Mouse (Mus musculus) skeletal muscle tissue, adult 2 months (tissue): ENCODE data around the gene 9030612E09Rik.

ENCODE experiments used
- DNase-seq: peaks from one replicate; pipeline ENCODE4 v3.0.0-alpha.2; 2012; ENCODE audit warnings: low read depth, low spot score

Gene 9030612E09Rik

GRCm38 (mm10) chr10:43203865-43204264 lies 29.4 kb downstream of the 9030612E09Rik start:
- no peak for DNase-seq

- no peak for DNase-seq
Measured at GRCm38 (mm10) chr10:43211866-43212265, 37.4 kb downstream of the 9030612E09Rik start.

- DNase-seq = no peak
Measured at GRCm38 (mm10) chr10:43217361-43217900, 42.9 kb downstream of the 9030612E09Rik start.

- peak; percentile 17 for DNase-seq
Measured at GRCm38 (mm10) chr10:43220479-43220878, 46.0 kb downstream of the 9030612E09Rik start.

- peak; percentile 93 for DNase-seq
Measured at GRCm38 (mm10) chr10:43220910-43221625, 46.6 kb downstream of the 9030612E09Rik start, which contains the start of gene Pdss2. TSS of gene Pdss2 (plus strand) at chr10:43221486.

- no peak for DNase-seq
Measured at GRCm38 (mm10) chr10:43221659-43222058, 47.2 kb downstream of the 9030612E09Rik start.

- DNase-seq = no peak
Measured at GRCm38 (mm10) chr10:43223391-43223790, 48.9 kb downstream of the 9030612E09Rik start.
